Mouse (Mus musculus): ENCODE measurements at regions not wholly inside any gene's neighbourhood (a gene's known extent, or its start where the extent isn't known, plus 50 kb on each side); places are given as distances from the start of the nearest gene placed in this dataset.

DNA sequence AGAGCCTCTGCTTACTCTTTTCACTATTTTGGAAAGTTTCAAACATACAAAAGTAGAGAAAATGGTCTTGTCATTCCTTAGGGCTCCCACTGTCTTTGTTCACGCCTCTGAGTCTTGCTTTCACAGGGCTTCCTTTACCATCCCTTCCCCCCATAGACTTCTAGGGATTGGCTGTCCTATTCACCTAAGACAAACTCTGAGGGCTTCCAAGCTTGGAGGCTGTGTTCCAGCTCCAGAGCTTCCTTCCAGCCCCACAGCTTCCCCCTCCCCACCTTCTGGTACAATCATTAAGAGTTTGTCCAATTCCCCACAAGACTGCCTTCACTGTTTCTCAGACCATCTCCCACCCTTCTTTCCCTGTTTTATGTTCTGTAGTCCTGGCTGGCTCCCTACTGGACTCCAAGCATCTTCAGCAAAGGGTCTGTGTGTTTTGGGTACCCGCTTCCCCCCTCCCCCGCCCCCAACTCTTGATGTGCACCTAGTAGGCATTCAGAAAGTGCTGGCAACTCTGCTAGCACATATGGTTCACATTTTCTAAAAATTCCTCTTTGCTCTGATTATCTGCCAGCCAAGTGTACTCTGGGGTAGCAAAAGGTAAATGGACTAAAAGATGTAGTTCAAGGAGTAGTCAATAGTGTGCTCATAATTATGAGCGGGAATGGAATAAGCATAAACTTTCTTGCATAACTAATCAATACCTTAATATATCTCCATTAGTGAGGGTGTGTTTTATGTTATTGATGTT is 344.0 kb downstream of the Slc4a3 start:
- peak; percentile 65 for DNase-seq (ENCODE audit: low spot score)

DNA sequence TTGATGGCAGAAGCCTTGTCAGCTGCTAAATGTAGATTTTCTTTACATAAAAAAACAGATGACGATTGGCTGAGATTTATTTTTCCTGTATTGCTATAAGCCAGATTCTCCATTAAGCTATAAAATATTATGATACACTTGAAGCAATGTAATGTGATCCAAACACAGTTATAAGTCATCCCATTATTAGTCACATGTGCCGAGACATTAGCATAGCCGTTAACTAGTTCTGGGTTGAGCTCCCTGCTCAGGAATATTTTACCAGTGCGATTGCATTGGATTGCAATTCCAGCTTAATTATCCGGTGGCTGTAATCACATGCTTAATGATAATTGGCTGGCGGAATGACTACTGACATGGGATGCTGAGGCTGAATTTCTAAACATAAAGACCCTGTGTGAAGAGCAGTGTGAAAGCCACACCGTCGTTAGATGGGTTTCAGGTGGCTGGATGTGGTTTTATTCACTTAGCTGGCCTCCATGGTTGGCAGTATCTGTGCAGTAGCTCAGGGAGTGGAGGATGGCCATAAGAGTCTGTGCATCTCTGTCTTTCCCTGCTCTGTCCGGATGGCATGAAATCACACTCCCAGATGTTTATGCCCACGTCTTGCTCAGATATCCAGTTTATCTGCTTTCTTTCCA is 344.7 kb downstream of the Slc4a3 start:
- DNase-seq (ENCODE audit: low spot score) = no peak

DNA sequence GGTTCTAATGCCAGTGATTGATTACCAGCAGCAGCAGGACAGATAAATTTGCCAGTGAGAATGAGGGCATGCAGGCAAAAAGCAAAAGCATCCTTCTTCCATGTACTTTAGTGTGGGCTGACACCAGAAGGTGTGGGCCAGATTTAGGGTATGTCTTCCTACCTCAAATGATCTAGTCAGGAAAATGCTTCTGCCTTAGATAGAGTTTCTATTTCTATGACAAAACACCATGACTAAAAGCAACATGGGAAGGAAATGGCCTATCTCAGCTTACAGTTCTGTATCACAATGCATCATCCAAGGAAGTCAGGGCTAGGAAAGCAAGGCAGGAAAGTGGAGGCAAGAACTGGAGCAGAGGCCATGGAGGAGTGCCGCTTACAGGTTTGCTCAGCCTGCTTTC is 349.5 kb downstream of the Slc4a3 start:
- no peak for DNase-seq (ENCODE audit: low spot score)

DNA sequence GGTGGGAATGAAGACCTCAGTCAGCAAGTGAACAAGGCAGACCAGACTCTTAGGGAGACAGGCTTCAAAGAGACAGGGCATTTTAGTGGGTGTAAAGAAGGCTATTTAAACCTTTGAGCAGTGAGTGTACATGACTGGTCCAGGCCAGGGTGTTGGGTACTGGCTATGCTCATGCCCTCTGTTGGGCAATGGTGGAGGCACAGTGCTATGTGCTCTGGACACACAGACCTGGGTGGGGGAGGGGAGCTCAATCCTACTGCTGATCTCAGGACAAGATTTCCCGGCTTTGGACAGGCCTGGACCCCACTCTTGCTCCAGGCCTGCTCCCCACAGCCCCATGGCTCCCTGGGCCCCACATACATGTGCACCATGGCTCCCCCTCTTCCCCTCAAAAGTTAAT is 355.1 kb downstream of the Slc4a3 start:
- DNase-seq (ENCODE audit: low spot score) = peak; percentile 64

DNA sequence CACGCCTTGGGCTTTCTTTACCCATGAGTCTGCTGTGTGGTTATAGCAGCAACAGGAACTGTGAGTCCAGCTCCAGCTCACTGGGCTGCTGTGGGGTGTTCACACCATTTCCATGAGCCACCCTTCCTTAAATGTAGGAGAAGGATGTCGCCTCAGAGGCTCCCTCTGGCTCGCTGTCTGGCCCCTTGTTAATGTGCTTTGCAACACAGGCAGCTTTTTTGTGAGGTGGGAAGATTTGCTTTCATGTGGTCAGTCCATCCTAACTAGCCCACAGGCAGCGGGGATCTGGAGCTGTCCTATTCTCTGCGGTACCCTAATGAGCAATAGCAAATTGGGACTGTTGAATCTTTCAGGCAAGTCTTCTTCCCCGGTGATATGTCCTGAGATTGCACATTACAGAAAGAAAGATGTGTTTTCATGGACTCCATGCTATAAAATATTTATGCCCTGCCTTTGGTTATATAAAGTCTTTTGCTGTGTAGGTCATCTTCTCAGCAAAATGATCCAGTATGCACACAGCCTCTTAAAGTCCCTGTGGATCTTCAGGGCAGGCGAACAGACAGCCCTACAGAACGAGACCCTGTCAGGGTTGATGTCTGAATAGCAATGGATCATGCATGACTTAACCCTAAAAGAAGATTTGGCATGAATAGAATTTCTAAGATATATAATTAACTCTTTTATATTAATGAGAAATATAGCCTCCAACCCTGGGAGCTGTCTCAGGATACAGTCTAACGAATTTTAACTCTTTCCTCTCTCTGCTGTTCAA is 359.8 kb downstream of the Slc4a3 start:
- DNase-seq (ENCODE audit: low spot score) = no peak

DNA sequence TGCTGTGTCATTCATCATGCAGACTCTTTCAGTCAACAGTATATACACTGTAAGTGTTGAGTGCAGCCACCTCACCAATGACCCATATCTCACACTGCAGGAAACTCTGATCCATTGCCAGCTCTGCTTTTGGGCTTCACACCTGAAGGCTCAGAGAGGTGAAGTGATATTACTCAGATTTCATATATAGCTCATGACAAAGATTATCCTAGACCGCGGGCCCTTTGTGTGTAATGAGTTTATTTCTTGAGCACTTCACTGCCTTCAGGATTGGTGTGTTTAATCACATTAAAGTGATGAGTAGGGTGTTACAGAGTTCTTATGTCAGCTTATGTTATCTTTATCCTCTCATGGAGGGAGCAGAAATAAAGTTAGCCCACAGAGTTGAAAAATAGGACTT is 369.2 kb downstream of the Slc4a3 start:
- no peak for DNase-seq (ENCODE audit: low spot score)

DNA sequence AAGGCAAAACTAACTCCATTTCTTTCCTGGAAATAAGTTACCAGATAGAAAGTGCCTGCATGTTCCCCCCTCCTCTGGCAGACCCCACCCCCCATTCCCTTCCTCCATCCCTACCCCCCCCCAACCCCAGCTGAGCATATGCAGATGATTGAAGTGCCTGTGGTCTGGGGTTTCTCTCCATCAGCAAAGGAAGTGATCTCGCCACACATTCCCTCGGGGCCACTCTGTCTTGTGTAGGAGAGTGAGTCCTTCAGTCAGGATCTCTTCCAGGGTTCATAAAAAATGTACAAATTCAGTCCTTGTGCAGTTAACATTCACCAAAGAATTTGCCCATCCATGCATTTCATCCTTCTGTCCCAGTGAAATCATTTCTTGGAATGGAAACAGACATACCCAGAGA is 370.1 kb downstream of the Slc4a3 start:
- DNase-seq (ENCODE audit: low spot score) = peak; percentile 59

DNA sequence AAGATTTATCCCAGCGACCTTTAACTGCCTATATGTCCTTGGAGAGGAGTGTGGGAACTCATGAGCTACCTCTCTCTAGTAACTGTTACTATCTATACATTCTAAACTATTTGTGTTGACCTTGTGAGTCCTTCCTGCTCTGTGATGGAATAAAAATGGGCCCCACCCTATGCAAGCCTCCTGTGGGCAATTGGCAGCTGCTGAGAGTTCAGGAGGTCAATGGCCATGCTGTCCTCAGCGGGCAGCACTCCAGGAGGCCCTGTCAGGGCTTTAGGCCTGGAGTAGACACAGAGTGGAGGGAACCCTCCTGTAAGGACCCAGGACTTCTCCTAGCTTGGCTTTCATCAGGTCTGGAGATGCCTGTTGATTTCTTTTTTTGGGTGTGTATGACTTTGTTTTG is 373.1 kb downstream of the Slc4a3 start:
- no peak for DNase-seq (ENCODE audit: low spot score)

DNA sequence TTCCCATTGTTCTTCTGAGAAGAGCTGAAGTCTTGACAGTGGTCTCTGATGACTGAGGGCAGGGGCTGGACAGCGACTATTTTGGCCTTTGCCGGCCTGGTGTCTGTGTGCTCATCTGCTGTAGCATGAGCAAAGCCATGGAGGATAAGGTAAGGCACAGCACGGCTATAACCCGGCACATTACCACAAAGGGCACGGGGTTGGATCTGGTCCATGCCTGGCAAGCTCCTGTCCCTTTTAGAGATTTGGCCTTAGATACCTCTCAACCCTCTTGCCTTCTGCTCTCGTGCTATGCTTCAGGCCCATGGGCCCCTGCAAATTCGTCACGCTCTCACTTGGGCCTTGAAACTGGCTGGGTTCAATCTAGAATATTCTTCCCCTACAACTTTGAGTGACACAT is 379.0 kb downstream of the Slc4a3 start:
- no peak for DNase-seq (ENCODE audit: low spot score)

DNA sequence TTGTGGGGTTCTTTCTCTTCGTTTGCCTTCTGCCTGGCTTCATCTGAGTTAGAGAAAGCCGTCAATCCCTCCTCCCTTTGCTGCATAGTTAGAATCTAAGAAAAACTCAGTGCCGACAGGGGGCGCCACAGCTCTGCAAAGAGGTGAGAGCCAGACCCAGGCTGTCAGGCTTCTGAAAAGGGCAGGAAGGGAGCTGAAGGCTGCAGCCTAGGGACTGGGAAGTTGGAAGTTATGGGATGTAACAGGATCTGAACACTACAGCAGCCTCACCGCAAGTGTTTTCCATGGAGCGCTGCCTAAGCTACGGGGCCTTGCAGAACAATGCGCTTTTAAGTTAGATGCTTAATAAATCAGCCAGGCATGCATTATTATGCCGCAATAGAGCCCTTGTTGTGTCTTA is 379.7 kb downstream of the Slc4a3 start:
- DNase-seq (ENCODE audit: low spot score) = peak; percentile 96

DNA sequence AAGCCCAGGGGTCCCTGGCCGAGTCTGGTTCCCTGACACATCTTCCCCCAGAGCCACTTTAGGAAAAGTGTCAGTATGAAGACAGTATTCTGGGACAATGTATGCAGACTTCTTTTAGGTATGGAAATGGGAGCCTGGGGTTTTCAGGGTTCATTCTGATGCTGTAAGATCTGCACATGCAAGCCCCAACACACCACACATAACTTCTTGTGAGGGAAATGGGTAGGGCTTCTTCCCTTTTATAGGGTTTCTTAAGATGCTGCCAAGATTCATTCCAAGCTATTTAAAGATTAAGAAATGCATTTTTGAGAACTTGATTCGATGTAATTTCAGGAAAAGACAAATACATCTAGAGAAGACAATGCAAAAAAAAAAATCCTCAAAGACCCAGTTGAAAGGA is 385.8 kb downstream of the Slc4a3 start:
- DNase-seq (ENCODE audit: low spot score) = no peak

DNA sequence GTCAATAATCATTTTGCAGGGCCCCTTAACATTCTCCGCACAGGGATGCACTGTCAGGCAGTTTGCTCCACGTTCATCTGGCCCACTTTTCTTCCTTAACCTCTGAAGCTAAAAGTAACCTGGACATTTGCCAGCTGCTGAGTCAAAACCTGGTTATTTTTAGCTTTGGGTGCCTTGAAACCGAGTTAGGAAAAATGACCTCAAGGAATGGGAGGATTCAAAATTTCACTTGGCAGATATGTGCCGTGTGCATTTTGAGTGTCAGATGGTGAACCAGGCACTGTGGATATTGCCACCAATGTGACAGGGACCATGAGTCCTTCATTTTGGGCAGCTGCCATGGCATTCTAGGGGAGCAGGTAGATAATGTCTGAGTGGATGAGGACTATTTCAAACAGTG is 387.8 kb downstream of the Slc4a3 start:
- no peak for DNase-seq (ENCODE audit: low spot score)

DNA sequence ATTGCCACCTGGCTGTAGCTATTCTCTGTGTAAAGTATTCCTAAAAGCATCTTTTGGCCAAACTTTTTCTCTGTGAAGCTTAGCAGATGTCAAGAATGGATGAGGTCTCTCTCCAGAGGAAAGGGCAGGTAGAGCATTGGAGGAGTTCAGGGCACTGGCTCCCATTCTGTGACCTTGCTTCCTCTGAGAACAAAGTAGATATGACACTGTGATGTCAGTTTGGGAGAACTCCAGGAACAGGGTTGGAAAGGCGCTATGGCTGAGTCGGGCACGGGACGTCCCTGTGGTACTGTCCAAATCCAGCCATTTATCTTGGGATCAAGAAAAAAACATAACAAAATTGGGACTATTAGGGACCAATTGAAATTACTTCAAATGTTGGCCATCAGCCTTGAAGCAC is 388.7 kb downstream of the Slc4a3 start:
- no peak for DNase-seq (ENCODE audit: low spot score)

DNA sequence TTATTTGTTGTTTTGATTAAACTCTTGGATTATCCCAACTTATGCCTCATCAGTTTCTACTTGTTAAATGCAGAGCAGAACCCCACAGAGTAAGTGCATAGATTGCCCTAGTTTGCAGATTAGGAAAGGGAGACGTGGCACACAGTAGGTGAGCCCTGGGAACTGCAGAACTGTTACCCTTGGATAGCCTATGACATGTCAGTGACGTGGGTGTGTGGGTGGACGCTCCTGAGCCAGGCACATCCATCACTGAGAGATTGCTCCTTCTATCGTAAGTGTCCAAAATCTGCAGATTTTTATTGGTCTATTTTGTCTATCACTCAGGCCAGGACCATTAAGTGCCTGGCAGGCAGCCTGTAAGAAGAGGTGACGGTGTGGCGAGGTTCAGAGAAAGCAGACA is 389.8 kb downstream of the Slc4a3 start:
- no peak for DNase-seq (ENCODE audit: low spot score)

DNA sequence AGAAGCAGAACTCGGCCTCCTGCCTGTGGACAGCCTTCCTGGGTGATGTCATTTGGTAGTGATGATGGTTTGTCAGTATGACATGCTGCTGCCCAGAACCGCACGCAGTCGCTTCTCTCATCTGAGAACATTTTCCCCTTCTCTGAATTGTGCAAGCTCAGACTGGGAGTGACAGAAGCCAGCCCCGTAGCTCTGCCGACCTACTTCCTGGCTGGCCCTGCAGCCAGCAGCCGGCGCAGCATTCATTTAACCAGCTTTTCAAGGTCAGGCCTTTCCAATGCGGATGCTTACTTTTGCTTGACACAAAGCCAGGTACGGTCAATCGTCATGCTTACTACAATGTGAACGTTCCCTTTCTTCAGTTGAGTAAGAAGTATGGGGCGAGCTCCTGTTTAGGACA is 390.5 kb downstream of the Slc4a3 start:
- DNase-seq (ENCODE audit: low spot score) = no peak

DNA sequence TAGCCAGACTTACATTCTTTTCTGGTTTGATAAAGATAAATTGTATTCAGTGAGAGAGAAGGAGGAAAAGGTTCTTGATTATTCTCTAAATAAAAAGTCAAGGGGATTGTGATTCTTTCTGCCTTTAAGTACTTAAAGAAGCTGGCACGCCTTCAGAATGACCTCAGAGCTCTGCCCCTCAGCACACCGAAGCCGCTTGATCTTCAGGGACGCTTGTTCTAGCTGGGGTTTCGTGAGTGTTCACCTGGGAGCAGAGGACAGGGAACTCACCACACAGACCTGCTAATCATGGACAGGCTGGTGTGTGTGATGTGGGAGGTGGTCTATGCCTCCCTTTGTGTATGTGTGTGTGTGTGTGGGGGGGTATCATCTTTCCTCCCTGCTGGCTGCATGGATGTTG is 391.3 kb downstream of the Slc4a3 start:
- DNase-seq (ENCODE audit: low spot score) = no peak

DNA sequence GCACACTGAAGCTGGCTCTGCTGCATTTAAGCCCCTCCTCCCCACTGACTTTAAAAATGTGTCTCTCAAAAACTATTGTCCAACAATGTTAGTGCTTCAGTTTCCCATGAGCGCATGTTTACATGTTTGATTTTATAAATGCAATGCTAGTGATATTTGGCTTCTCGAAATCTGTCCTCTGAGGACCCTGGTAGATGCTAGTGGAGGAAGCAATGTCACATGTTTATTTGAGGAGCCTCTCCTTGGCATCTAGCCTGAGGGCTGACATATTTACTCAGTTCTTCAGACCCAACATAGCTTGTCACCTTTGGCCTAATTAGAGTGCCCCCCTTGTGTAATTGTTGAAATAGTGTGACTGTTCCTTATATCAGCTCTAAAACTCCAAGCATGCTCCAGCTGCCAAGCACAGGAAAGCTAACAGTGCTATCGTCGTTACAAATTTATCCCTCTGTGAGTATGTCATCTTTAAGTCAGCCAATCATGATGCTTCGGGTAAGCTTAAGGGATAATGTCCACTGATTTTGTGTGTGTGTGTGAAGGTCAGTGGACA is 400.3 kb downstream of the Slc4a3 start:
- no peak for DNase-seq (ENCODE audit: low spot score)

DNA sequence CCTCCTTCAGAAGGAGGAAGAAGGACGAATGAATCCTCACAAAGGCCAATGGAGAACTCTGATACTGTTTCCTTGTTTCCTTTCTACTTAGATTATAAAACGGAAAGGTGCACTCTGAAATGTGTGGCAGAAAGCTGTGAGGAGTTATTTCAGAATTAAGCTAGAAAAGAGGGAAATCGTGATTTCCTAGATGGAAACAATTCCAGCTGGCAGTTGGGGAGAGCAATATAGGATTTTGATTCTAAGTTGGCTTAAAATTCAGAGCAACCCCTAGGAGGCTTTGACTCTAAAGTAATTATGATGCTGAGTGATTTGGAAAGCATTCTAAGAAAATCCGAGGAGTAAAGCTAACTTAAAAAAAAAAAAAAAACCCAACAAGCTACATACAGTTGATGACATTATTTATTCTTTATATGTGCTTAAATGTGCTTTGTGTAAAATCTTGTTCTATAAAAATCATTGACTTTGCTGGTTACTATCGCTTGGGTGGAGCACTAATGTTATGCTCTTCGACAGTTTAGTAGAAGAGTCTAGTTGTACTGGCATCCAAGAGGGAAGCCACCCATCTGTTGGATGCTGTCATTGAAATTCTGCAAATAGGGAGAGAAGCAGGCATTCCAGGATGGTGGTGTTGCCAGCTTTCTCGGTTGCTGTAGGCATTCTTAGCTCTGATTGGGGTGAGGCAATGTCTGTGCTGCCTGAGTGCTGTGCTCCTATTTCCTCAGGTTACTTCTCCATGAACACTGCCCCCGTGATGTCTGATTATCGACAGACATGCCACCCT is 432.3 kb downstream of the Slc4a3 start:
- DNase-seq (ENCODE audit: low spot score) = no peak

DNA sequence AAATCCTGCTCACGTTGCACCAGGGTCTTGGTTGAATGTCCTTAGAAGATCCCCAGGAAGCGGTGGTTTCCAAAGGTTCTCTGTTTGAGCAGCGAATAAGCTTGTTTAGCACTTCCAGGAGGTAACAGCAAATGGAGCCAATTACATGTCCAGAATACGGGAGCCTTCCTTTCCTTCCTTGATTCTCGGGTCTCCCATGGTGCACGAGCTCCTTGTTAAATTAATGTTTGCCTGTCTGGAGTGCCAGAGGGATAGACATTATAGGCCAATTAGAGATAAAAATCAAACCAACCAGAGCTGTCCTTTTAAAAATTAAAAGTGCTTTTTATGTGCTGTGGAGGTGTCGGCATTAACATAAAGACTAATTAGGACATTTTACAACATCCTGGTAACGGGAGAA is 437.0 kb downstream of the Slc4a3 start:
- DNase-seq (ENCODE audit: low spot score) = no peak

DNA sequence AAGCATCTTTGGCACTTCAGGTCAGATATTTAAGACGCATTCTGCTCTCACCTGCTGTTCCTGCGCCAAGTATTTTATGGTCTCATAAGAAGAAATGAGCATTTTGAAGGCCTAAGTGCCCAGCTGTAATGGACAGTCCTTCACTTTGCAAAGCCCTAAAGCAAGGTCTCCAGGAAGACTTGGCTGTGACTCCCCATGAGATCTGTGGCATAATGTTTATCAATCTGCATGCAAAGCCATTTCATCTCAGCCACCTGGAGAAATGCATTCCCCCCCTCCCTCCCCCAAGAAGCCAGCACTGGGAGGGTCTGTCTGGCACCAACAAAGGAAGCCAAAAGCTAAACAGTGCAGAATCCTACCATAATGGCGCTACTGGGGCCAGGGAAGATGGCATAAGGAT is 437.4 kb downstream of the Slc4a3 start:
- no peak for DNase-seq (ENCODE audit: low spot score)

DNA sequence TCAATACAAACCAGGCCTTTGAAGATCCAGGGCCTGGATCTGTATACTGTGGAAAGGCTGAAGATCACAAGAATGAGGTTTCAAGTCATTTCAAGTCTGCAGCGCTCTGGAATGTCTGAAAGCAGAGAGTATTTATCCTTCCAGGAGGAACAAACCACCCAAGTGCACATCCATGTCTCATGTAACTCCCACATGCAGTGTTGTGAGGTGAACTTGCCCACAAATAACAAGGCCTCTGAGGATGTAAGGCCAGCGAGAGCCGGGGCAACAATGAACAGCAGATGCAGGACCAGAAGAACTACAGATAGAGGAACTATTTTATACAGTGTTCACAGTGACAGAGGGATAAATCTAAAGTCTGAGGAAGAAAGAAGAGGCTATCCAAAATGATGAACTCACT is 442.4 kb downstream of the Slc4a3 start:
- DNase-seq (ENCODE audit: low spot score) = no peak

DNA sequence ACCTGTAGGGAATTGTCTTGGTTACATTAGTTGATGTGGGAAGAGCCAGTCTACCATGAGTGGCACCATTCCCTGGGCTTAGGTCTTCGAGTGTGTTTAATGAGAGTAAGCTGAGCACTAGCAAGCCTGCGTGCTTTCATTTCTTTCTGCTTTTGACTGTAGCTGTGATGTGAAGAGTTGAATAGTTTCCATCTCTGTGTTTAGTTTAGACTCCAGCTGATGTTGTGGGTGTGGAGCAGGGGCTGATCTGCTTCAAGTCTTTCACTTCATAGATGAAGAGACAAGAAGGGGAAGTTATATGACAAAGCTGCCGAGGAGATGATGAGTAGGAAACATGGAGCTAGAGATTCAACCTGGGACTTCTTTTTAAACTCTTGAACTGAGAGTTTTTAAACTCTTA is 446.0 kb downstream of the Slc4a3 start:
- no peak for DNase-seq (ENCODE audit: low spot score)

Measured in embryo, embryonic 10.5 days (tissue).